In genomic region chr5:41621748-41622147, GRCm38 (mm10) we compare ENCODE assay signal across 11 mouse cellular contexts.
"Had no signal": no experiment of that assay in that cellular context is flagged by ENCODE, and none has a peak within 500 bp of the region (broad histone marks: within the 10 kb centered on the region; RNA-seq: fewer than 3 reads in every experiment).

No protein-coding gene starts in this region.

- DNase-seq: kidney, adult 18-20 months; kidney, postnatal 10 days; right cerebral cortex, adult 18-20 months; right cerebral cortex, postnatal 25 days; thymus, adult 18-20 months; thymus, postnatal 25 days had no signal

- H3K9me3 ChIP-seq: intestine, embryonic 15.5 days; limb, embryonic 10.5 days; liver, embryonic 12.5 days; midbrain, embryonic 12.5 days had no signal

- H3K4me1 ChIP-seq: intestine, embryonic 15.5 days; midbrain, embryonic 12.5 days had no signal

- H3K27ac ChIP-seq: intestine, embryonic 15.5 days; limb, embryonic 10.5 days; liver, embryonic 12.5 days; midbrain, embryonic 12.5 days had no signal

- H3K36me3 ChIP-seq: intestine, embryonic 15.5 days; limb, embryonic 10.5 days; liver, embryonic 12.5 days had no signal

- H3K9ac ChIP-seq: intestine, embryonic 15.5 days; liver, embryonic 12.5 days; midbrain, embryonic 12.5 days had no signal

- ATAC-seq: intestine, embryonic 15.5 days; liver, embryonic 12.5 days had no signal

- H3K4me2 ChIP-seq: intestine, embryonic 15.5 days; liver, embryonic 12.5 days; midbrain, embryonic 12.5 days had no signal

- H3K27me3 ChIP-seq: intestine, embryonic 15.5 days; liver, embryonic 12.5 days; megakaryocyte, embryonic 14.5 days; midbrain, embryonic 12.5 days had no signal

- H3K4me3 ChIP-seq: intestine, embryonic 15.5 days; limb, embryonic 10.5 days; liver, embryonic 12.5 days; megakaryocyte, embryonic 14.5 days; midbrain, embryonic 12.5 days had no signal
